Mouse (Mus musculus) embryonic fibroblast, embryonic 13.5 days (primary cell): ENCODE measurements around the gene Synpo2.

Experiments used
- CTCF ChIP-seq: IDR thresholded peaks from 2 replicates; pipeline ENCODE4 v1.5.1; 2011; ENCODE audit warnings: mild to moderate bottlenecking, control low read depth, low read length, moderate library complexity, borderline replicate concordance; ENCODE audit not compliant: insufficient read depth
- POLR2A ChIP-seq: IDR thresholded peaks from 2 replicates; pipeline ENCODE4 v1.6.1; 2011; ENCODE audit warnings: low read depth, mild to moderate bottlenecking, control low read depth, low read length, moderate library complexity

GRCm38 (mm10) chr3:123089297-123090020 lies 146.5 kb downstream of the Synpo2 start:
- TF ChIP-seq CTCF (no peak), POLR2A (no peak)
